Mouse (Mus musculus) right cerebral cortex, postnatal 36 days (tissue): ENCODE data around the gene Snx19.

ENCODE experiments used
- DNase-seq, 2 experiments: peaks; one replicate each; pipeline ENCODE4 v3.0.0; 2022; ENCODE audit warnings: low spot score in 2 of 2, mixed read lengths in 1 of 2

The Snx19 gene

DNA sequence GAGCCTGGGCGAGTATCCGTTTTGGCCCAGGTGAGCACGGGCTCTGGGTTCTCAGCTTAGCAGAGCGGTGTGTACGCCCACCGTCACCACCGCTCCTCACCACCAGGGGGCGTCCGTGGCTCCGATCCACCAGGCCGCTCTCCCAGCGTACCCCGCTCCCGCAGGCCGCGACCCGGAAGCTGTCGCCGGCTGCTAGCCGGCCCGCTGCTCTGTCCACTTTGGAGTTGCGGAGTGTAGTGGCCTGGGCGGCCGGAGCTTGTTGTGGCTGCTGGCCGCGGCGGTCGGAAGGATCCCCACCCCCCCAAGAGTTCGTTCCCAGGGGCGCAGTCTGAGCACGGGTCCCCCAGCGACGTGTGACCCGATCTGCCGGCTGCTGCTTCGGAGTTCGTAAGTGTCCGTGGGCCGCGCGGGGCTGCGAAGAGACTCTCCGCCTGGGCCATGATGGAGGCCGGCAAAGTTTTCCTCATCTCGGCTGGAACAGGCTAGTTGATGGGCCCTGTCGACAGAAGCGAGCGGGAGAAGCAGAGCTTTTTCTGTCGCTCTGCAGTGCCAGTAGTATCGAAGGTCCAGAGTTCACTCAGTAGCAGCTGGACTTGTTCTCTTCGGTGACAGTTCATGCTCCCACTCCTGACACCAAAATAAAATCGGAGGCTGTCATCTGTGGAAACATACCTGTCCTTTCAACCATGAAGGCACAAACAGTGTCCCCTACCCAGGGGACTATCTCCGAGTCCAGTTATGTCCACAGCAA is at the start of gene Snx19:
Gene Snx19, plus strand, starts transcription at position 227 of the 751 bp plus-strand sequence.
- peak; percentile 80 to 82 for DNase-seq

GRCm38 (mm10) chr9:30400771-30401170 is 26.1 kb upstream of the Snx19 start:
- no peak for DNase-seq

DNA sequence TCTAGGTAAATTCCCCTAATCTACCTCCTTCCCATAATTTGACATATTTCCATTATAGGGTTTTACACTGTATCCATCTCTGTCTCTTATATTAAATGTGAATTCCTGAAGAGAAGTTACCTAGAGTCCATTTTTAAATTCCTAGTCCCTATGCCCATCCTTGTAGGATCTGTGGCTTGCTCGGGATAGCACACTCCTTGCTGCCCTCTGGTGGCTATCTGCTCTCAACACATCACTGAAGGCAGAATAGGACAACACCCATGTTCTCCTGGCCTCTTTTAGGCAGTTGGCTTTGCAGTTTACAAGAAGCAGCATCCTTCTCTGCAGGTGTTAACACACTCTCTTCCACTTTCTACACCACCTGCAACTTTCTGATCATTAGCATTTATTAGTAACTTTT is 4.0 kb upstream of the Snx19 start:
- no peak for DNase-seq

DNA sequence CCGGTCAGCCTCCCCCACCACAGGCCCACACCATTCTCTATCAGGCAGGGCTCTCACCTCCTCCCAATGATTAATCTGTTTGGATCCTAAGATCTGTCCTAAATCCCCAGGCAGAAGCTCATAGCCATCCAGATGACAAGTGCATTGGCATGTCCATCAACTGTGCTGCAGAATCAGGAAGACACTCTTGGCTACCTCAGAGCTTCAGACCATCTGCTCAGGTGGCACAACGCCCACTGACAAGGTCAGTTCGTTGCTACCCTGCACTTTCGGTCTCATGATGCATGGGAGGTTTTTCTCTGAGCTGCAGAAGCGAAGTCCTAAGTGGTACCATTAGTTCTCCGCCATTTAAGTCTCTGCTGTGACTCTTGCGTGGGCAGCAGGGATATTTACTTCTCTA is 1.7 kb upstream of the Snx19 start:
- no peak for DNase-seq

GRCm38 (mm10) chr9:30428231-30428630 is 1.3 kb downstream of the Snx19 start:
- DNase-seq, result no peak

GRCm38 (mm10) chr9:30430447-30430846 is 3.5 kb downstream of the Snx19 start:
- no peak for DNase-seq

DNA sequence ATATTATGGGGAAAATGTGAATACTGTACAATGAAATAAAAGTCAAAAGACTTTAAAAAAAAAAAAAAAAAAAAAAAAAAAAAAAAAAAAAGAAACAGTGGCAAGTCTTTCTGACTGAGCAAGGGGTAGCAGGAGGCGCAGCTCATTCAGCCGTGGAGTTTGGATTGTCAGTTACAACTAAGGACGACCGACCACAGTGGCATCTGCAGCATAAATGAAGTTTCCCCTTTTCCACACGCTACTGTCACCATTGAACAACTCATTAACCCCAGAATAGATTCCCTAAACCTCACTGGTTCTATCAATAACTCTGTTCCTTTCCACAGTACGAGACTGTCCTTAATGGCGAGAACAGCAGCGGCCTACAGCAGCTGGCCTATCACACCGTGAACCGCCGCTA is 5.0 kb downstream of the Snx19 start:
- no peak for DNase-seq

DNA sequence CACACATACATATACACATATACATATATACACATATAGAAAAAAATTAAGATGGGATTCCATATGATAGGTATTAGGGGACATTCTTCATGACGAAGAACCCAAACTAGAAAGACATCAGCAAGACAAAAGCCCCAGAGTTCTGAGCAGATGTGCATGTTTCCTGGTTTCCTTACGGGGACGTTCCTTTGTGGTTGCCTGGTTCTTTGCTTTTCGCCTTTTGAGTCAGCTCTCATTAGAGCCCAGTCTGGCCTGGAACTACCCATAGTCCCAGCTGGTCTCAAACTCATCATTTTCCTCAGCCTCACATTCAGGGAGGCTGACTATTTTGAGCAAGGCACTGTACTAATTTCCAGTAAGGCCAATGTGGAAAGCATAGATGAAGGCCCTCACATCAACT is 7.0 kb downstream of the Snx19 start:
- DNase-seq, result no peak

GRCm38 (mm10) chr9:30435902-30436585 is 9.1 kb downstream of the Snx19 start:
- no peak for DNase-seq

- DNase-seq, result no peak
Measured at GRCm38 (mm10) chr9:30438505-30438904, 11.6 kb downstream of the Snx19 start.

- DNase-seq, result no peak
Measured at GRCm38 (mm10) chr9:30441761-30442160, 14.9 kb downstream of the Snx19 start.

DNA sequence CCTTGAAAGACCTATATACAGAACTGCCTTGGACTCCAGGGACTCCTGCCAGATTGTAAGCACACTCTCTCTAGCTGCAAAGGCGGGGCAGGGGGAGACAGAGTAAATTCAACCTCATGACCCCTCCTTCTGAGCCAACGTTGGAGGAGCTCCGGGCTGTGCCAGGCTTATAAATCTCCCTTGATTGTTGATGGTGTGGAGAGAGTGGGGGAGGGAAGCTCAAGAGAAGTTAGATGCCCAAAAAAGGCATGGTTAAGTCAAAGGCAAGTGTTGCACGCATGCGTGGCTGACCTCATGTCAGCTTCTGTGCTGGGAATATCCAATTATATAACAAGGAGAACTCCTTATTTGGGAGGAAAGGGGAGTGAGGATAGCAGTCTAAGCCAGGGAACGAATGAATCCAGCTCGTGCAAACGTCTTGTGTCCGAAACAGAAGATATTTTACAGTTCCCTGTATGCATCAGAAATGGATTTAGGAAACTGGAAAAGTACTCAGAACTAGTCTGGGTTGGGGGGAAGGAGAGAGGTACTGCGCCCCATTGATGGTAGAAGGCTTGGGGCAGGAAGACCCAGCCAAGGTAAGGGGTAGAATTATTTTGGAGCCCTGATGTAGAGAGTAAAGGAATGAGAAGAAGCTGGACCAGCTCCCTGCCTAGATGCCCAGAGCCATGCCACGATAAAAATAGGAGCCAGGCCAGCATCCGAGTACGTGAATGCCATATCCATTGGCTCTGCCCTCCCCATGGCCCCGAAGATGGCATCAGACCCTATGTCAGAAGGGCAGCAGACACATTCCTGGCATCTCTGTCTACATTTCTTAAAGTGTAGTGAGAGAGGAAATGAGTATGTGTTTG is 18.6 kb downstream of the Snx19 start:
- DNase-seq, result no peak

DNA sequence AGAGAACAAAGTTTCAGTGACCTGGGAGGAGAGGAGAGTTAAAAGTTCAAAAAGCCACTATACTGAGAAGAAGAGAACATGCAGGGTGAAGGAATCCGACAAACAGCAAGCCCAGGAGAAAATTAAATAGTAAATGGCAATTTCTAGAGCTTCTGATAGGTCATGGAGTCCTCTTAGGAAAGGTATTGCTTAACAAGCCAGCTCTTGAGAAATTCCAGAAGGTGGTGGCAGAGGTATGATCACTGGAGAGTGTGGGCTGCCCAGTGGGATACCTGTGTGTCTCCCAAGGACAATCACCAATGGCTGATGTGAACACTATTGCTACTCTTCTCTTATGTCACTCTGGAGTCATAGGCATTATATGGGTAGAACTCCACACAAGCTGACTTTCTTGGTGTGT is 19.2 kb downstream of the Snx19 start:
- DNase-seq, result no peak

GRCm38 (mm10) chr9:30448459-30448858 is 21.6 kb downstream of the Snx19 start:
- no peak for DNase-seq

DNA sequence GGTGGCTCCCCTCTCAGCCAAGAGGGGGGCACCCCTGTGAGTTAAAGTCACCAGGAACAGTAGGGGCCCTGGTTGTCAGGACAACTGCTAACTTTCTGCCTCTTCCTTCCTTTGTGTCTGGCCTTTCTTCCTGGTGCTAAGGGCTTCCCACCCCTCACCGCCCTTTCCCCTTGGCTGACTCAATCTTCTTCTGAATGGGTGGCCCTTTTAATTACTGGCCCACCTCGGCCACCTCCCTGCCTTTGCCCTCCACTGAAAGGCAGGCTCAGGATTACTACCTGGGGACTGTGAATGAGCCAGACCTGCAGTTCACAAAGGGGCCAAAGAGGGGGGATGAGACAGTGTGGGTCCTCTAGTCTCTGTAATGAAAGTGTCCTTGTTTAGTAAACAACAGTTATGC is 23.0 kb downstream of the Snx19 start:
- DNase-seq, result no peak

GRCm38 (mm10) chr9:30450834-30451233 is 23.9 kb downstream of the Snx19 start:
- no peak for DNase-seq

DNA sequence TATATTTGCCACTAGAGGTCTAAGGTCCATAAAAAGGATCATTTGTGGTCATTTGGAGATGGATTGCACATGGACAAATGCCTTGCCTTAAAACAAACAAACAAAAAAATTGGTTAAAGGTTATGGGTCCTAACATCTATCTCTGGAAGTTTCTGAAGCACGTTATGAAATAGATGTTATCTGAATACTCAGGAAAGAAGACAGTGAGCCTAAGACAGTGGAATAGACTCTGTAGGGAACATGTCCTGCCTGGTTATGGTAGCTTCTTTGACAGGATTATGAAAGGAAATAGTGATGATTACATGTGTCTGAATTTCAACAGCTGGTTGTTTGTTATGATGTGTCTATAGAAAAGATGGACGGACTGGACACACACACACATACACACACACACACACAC is 27.6 kb downstream of the Snx19 start:
- DNase-seq, result no peak

DNA sequence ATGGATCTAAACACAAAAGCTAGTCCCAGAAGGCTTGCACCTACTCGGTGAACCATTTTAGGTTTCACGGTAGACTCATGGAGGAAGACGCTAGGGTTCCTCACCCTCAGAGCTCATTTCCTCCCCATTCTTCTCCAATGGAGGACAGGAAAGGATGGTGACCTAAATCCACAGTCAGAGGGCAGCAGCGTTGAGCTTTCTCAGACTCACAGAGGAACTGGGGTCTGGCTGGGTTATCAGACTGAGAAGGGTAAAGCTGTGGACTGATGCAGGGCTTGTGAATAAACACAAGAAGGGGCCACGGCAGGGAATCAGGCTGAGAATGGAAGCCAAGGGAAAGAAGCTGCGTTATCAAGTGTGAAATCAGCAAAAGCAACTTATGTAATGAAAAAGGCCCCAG is 29.3 kb downstream of the Snx19 start:
- DNase-seq, result no peak

GRCm38 (mm10) chr9:30460501-30460900 is 33.6 kb downstream of the Snx19 start:
- no peak for DNase-seq

GRCm38 (mm10) chr9:30464661-30465060 is 37.8 kb downstream of the Snx19 start:
- no peak for DNase-seq

DNA sequence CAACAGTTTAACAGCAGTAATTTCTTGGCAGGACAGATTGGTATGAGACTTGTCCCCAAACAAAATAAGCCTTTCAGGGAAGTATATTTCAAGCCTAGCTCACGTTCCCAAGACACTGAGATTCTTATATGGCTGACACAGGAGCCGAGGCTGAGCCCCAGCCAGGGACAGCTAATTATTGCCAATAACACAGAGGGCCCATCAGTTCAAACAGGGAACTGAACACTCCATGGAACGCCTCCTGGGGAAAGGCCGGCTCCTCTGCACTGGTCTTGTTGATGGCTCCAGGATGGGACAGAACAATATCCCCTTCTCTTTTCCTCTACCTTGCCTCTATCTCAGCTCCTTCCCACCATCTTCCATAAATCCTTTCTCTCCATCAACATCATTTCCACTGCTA is 53.1 kb downstream of the Snx19 start:
- no peak for DNase-seq

DNA sequence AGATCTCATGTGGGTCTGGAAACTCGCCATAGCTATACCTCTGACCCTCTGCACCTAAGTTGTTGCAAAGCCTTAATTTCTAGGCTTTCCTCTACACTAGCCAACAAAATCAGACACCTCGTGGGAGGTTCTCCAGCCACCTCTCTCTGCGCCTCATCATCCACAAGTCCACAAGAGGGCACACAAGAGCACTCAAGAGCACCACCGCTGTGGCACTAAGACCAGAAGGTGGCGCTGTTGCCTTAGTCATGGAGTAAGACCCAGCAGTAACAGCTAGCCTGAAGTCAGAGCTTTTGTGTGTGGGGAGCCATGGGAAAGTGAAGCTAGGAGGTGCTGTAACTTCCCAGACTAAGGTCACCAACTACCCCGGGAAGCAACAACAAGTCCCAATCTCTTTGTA is 53.6 kb downstream of the Snx19 start:
- DNase-seq, result peak; percentile 89 to 93

- no peak for DNase-seq
Measured at GRCm38 (mm10) chr9:30482116-30482515, 55.2 kb downstream of the Snx19 start.
